Mouse (Mus musculus): ENCODE data around the gene Sgpp2.

Gene Sgpp2

DNA sequence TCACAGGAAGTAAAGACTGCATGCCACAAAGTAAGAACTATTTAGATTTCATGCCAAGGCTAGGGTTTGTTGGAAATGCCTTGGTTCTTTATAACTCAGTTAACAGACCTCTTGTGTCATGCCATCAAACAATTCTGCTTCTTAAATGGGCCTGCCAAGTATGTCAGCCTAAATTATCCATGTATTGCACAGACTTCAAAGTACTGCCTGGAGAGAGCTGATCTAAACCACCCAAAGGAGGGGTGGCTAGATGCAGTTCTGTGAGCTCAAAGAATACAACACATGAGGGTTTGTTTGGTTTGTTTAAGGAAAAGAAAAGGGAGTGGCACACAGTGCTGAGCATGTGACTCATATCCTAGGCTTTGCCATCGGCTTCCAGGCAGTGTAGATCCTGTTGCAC is 137.9 kb downstream of the Sgpp2 start:
- DNase-seq (ENCODE audit: low read depth, low spot score) = no peak

DNA sequence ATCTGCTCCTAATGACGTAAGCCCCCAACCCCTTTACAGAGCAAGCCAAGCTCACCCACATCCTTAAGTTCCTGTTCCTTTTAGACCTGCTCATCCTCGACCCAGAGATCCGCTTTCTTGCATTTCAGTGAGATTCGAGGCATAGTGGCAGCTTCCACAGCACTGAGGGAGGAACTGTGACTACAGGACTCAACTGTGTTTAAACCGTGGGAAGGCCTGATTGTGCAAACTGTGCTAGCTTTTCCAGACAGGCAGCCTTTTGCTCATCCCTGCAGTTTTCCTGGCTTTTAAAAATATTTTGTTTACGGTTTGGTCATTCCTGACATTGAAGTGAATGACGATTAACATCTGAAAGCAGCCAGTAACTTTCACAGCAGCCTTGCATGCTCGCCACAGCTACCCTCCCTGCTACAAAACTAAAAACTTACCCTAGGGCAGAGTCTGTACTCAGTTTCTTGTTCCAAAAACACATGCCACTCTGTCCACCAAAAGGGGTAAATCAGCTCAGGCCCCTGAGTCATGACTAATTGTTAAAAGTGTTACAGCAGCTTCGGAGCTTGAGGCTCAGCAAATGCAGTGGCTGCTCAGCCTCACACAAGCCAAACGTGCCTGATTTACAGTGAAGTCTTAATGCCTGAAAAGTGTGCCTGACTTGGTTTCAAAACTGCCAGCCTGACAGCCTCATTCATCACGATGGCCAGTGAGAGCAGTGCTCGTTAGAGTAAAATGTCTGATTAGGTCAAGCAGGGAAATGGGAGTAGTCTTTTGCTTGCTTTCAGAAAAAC is 141.1 kb downstream of the Sgpp2 start:
- no peak for DNase-seq (ENCODE audit: low read depth, low spot score)

GRCm38 (mm10) chr1:78452544-78452943 is 142.4 kb downstream of the Sgpp2 start:
- no peak for DNase-seq (ENCODE audit: low read depth, low spot score)

DNA sequence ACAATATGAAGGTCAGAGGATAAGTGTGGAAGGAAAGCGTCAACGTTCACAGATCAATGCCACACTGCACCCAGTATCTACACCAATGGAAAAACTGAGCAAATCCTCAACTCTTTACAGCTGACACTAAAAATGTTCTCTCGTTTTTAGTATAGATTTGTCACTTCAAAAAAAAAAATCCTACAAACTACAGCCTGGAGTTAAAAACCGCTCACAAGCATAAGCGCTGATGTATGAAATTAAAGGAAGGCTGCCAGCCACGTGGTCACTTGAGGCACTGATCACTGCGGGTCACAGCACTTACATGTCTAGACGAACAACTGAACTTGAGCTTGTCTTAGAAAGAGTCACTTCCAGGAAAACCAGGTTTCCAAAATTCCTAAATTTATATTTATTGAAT is 143.7 kb downstream of the Sgpp2 start:
- DNase-seq (ENCODE audit: low read depth, low spot score) = no peak

DNA sequence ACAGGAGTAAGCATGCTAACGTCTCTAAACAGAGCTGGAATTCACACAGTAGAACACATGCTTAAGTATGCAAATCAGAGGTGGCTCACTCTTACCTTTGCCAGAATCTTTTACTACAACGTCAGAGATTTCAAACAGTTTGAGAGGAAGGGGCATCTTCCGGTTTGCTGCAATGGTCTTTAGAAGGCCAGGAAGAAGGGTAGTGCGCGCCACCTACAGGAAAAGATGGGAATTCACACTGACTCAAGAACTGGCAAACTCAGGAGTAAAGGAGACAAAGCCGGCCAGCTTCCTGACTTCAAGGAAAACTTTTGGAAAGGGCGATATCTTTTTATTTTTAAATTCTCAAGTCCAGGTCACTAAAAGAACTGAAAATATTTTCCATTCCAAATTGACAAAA is 144.5 kb downstream of the Sgpp2 start:
- DNase-seq (ENCODE audit: low read depth, low spot score) = peak; percentile 63
